Mouse (Mus musculus): Measurements from ENCODE around the gene Gm5617. TPM values are rescaled to one million over a fixed set of nuclear protein-coding genes. Genes with fewer than 3 reads are reported as not detected.
"Not testable (repeated sequence)": the region's sequence is repeated elsewhere in the genome, so short reads cannot be mapped to it uniquely, and the experiment has no call there.

Gene Gm5617
- 1 to 10 TPM; 8.6 to 9.4 TPM for total RNA-seq (2021)
- long read RNA-seq, experiment 1, transcript Gm5617-201 (1 exons, 531 nt), result major isoform, 6 of 6 reads
- long read RNA-seq, experiment 1, partial matches to known transcripts, result 0 of 6 reads
- long read RNA-seq, experiment 1, other reads (novel, unspliced or antisense), result 0 of 6 reads
- long read RNA-seq, experiment 2, transcript Gm5617-201 (1 exons, 531 nt), result major isoform, 5 of 5 reads
- long read RNA-seq, experiment 2, partial matches to known transcripts, result 0 of 5 reads
- long read RNA-seq, experiment 2, other reads (novel, unspliced or antisense), result 0 of 5 reads

DNA sequence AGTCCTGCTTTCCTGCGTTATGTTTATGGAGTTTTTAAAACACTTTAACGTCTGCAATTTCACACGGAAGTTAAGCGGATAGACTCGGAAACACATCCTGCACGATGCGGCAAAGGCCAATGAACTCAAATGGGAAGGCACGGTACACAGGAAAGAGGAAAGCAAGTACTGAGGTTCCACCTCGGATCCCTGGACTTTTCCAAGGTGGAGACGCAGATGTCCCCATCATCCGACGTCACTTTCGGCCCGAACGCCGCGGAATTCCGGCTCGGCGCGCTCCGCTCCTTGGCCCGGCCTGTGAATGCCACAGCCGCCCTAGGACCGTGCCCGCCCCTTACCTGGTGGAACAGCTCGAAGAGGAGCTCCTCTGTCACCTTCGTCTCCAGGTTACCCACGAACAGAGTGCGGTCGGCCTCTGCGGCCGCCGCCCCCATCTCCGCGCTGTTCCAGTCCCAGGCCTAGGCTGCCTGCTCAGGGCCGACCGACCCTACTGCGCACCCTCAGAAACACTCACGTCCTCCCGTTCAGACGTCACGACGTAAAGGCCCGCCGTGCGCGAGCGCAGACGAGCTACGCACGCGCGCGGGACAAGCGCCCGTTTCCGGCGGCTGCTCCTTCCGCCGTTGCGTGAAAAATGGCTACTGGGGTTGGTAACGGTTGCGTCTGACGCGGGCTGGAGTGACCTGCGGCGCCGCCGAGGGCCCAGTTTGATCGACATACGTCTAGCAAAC lies at the start of gene Gm5617, which contains the start of gene Rbm7:
Gene Gm5617, plus strand, starts transcription at position 626 of the 731 bp plus-strand sequence.
Gene Rbm7, minus strand, starts transcription at position 483 of the 731 bp plus-strand sequence.
- peak; percentile 93 to 96 for DNase-seq (ENCODE audit: low spot score in 2 of 2)

DNA sequence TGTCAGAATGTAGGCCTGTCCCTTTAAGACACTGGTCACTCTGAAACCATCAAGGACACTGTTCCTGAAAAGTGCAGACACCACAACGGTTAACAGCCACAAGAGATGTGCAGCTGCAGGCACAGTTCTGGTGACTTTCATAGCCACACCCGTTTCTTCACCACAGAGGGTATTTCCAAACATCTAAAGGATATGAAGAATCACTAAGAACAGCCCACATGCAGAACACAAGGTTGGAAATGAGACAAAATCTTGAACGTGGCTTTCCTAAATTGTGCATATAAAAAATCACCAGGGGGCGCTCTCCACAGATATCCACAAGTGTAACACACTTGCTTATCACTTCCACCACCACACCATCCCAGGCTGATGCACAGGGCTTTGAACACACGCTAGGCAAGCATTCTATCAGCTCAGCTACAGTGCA lies 47.4 kb upstream of the Gm5617 start:
- peak in 1 of 2 experiments; percentile 17 for DNase-seq (ENCODE audit: low spot score in 2 of 2)

DNA sequence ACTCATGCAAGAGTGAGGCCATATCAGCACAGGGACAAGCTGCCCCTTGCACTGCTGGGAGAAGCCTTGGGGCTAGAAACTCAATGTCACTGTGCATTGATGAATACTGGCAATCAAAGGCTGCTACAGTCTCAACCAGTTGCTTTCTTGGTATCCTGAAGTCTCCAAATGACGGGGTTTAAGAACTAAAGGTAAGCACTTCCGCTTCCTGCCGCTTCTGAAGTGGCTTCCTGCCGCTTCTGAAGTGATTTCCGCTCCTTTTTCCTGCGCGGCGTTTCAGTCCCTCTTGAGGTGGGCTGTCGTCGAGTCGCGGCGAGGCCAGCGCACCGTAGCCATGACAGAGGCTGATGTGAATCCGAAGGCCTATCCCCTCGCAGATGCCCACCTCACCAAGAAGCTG lies 45.2 kb upstream of the Gm5617 start:
- no peak for DNase-seq (ENCODE audit: low spot score in 2 of 2)

- DNase-seq (ENCODE audit: low spot score in 2 of 2), result no peak
Measured at GRCm38 (mm10) chr9:48455961-48456360, 39.3 kb upstream of the Gm5617 start.

- no peak for DNase-seq (ENCODE audit: low spot score in 2 of 2)
Measured at GRCm38 (mm10) chr9:48458879-48459278, 36.4 kb upstream of the Gm5617 start.

GRCm38 (mm10) chr9:48459391-48459790 lies 35.9 kb upstream of the Gm5617 start:
- DNase-seq (ENCODE audit: low spot score in 2 of 2), result no peak

DNA sequence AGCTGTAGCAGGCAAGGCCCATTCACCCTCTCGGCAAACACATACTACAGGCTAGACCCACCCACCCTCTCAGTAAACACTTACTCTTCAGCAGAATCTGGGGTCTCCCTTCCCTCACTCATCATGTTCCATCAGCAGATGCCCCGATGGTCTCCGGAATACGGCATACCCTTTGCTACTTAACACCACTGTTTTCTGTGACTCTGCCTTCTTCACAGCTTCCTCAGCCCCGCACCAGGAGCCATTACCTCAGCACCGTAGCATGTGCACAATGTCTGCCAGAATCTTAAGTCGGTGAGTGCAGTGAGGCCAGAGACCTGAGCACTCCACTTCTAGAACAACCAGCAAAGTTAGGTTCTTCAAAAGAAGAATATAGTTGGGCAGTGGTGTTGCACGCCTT lies 34.5 kb upstream of the Gm5617 start:
- no peak for DNase-seq (ENCODE audit: low spot score in 2 of 2)

DNA sequence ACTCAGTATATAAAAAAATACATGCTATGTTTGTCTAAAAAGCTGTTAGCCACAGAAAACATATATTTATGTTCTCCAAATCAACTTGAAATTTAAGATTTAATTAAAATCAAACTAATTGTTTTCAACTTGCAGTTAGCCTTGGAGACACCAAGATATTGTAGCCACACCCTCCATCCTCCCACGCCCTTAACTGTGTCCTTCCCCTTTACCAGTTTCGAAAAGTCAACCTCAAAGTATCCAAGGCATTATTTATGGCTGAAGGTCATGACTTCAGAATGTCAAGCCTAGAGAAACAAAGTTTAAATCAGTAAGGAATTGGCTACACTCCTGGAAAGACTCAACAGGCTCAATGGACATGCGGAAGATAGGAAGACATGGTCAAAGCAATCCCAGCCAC lies 33.7 kb upstream of the Gm5617 start:
- DNase-seq (ENCODE audit: low spot score in 2 of 2), result no peak

- DNase-seq (ENCODE audit: low spot score in 2 of 2), result no peak
Measured at GRCm38 (mm10) chr9:48465671-48466070, 29.6 kb upstream of the Gm5617 start.

DNA sequence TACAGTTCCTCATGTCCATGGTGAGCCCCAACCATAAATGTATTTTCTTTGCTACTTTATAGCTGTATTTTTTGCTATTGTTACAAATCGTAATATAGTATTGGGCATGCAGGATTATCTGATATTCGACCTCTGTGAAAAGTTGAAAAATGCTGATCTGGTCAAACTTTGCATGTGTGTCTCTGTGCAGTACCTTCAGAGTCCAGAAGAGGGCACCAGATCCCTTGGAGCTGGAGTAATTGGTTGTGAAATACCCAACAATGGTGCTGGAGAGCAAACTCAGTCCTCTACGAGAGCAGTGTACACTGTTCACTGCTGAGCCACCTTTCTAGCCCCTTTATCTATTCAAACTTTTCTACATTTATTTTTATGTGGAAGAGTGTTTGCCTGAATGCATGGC lies 28.4 kb upstream of the Gm5617 start:
- peak; percentile 37 to 71 for DNase-seq (ENCODE audit: low spot score in 2 of 2)

GRCm38 (mm10) chr9:48467471-48467870 lies 27.8 kb upstream of the Gm5617 start:
- DNase-seq (ENCODE audit: low spot score in 2 of 2), result not testable (repeated sequence)

GRCm38 (mm10) chr9:48472441-48473025 lies 22.7 kb upstream of the Gm5617 start:
- DNase-seq (ENCODE audit: low spot score in 2 of 2), result peak; percentile 18 to 36

GRCm38 (mm10) chr9:48473131-48473530 lies 22.1 kb upstream of the Gm5617 start:
- DNase-seq (ENCODE audit: low spot score in 2 of 2), result peak in 1 of 2 experiments; percentile 15

GRCm38 (mm10) chr9:48474367-48474766 lies 20.9 kb upstream of the Gm5617 start:
- no peak for DNase-seq (ENCODE audit: low spot score in 2 of 2)

- no peak for DNase-seq (ENCODE audit: low spot score in 2 of 2)
Measured at GRCm38 (mm10) chr9:48476236-48477165, 18.7 kb upstream of the Gm5617 start.

- no peak for DNase-seq (ENCODE audit: low spot score in 2 of 2)
Measured at GRCm38 (mm10) chr9:48478808-48479207, 16.4 kb upstream of the Gm5617 start.

DNA sequence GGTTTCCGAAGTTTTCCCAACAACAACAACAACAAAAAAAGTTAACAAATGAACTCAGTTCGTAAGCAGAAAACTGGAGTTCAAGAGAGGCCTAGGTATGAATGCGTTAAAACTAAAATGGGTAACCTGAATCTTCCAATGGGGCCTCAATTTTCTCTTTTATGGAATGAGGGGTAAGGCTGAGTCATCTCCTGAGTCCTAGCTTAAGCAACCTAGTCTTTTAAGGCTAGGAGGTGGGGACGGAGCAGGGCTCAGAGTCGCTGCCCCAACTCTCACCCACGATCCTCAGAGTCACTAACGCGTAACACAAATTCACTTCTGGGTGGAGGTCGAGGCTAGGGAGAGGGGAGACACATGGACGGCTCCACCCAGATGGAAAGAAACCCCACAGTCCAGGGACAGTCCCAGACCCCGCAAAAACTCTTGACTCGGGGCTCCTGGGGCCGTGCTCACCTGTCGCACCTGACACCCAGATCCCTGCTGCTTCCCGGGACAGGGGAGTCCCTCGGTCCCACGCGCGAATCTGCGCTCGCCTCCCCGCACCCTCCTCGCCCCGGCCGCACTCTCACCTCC lies 15.3 kb upstream of the Gm5617 start:
- DNase-seq (ENCODE audit: low spot score in 2 of 2), result no peak

DNA sequence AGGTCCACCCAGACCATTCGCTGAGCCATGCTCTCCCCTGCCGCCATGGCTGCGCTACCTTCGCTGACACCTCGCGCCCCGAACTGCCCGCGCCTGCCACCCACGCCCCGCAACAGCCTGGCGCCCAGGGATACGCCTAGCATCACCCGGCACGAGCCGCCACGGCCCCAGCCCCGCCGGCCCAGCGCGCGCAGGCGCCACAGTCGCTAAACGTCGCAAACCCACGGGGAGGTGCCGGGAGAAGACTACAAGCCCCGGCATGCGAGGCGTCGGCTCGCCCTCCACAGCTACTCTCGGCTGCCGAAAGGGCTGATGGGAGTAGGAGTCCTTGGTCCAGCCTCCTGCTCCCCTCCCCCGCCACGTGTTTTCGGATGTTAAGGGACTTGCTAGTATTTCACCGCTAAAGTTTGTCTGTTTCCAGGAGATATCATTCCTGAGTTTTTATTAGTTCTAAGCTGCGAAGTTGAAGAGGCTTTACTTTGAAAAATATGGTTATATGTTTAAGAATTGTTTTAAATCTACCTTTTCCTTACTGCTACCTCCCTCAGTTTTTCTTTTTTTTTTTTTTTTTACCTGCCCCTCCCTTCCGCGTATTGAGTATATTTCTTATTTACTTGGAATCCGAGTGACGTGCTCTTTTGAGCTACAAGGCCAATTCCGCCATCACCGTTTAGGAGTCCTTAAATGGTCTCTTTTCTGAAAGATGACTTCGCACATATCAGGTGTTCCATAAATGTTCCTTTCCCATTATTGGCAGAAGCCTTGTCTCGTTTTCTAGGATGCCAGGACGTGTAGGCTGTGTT lies 14.6 kb upstream of the Gm5617 start, which contains the start of gene Rexo2:
Gene Rexo2, minus strand, starts transcription at position 213 of the 803 bp plus-strand sequence.
- peak; percentile 95 to 97 for DNase-seq (ENCODE audit: low spot score in 2 of 2)
